Mouse (Mus musculus): ENCODE data around the gene Wdr74. TPM values are rescaled to one million over a fixed set of nuclear protein-coding genes. Genes with fewer than 3 reads are reported as not detected.

Gene Wdr74
- total and polyA plus RNA-seq, 3 experiments: 208 to 803 (median 208) TPM

GRCm38 (mm10) chr19:8758899-8759298 is 23.3 kb downstream of the Wdr74 start (continued):
- TF ChIP-seq CHD1 (IDR thresholded peaks at IDR 0.05; ENCODE audit: low read depth, low read length): no peak
- peak; percentile 91 for TF ChIP-seq SIN3A (IDR thresholded peaks at IDR 0.05; ENCODE audit: low read length)
- TF ChIP-seq POLR2A (IDR thresholded peaks at IDR 0.05; ENCODE audit: control insufficient read depth in 1 of 2, insufficient read depth in 1 of 2, low read depth in 1 of 2, low read length in 2 of 2, poor library complexity in 1 of 2): peak in 1 of 2 experiments; percentile 47; a peak in 1 of 4 replicates
- no peak for TF ChIP-seq UBTF (IDR thresholded peaks at IDR 0.05; ENCODE audit: borderline replicate concordance, insufficient read depth, low read depth, low read length)
- no peak for TF ChIP-seq MAX (IDR thresholded peaks at IDR 0.05; ENCODE audit: low read length)

- no peaks in the 10 kb centered on the region for H3K27me3 ChIP-seq (ENCODE audit: control insufficient read depth in 1 of 2, insufficient read depth in 2 of 2, low read length in 2 of 2)
- peaks cover 58% of the 10 kb centered on the region for H3K79me2 ChIP-seq (ENCODE audit: control insufficient read depth, insufficient read depth, low read length, poor library complexity)
- H3K27ac ChIP-seq (ENCODE audit: control insufficient read depth, low read depth, low read length): no peak overlapping the region
- peaks cover 7 to 13% of the 10 kb centered on the region in 2 experiments; a peak in 2 of 4 replicates for H3K4me1 ChIP-seq (ENCODE audit: control insufficient read depth in 1 of 2, insufficient read depth in 2 of 2, low read length in 2 of 2)
- H3K9ac ChIP-seq (ENCODE audit: control insufficient read depth, low read depth, low read length, poor library complexity, severe bottlenecking): no peak overlapping the region
- no peak overlapping the region for H3K4me3 ChIP-seq (ENCODE audit: control insufficient read depth in 1 of 2, insufficient read depth in 1 of 2, low read depth in 2 of 2, low read length in 2 of 2)
- TF ChIP-seq CTCF (IDR thresholded peaks at IDR 0.05 in 2 of 3, conservative IDR thresholded peaks at IDR 0.05 in 1 of 3; ENCODE audit: control insufficient read depth in 1 of 3, insufficient read depth in 1 of 3, low read depth in 2 of 3, low read length in 3 of 3, poor library complexity in 1 of 3, severe bottlenecking in 1 of 3) (peak; percentile 33 to 49 (median 38); a peak in 5 of 6 replicates), MAZ (IDR thresholded peaks at IDR 0.05; ENCODE audit: low read depth, low read length) (no peak)
- no peaks in the 10 kb centered on the region for H3K9me3 ChIP-seq (replicated peaks; ENCODE audit: insufficient read depth, low read length)
- peaks cover 19 to 31% of the 10 kb centered on the region in 2 experiments for H3K36me3 ChIP-seq (ENCODE audit: control insufficient read depth in 1 of 2, insufficient read depth in 2 of 2, low read length in 2 of 2)
- DNase-seq (ENCODE audit: low read depth, low spot score): no peak
Observed at GRCm38 (mm10) chr19:8760757-8761156, 25.1 kb downstream of the Wdr74 start.

DNA sequence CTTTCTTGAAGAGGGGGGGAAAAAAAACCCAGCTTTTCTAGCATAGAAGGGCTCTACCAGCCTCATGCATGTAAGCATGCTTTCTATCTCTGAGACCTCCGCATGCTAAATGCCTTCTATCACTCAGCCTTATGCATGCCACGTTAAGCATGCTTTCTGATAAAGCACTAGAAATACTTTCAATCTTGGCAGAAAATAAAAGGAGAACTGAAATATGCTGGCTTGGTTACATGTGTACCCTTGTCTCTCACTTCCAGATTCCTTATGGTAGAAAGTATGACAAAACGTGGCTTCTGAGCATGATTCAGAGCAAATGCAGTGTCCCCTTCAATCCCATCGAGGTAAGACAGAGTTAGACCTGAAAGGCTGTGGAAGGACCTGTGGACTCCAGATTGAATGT is 27.6 kb downstream of the Wdr74 start:
- Histone ChIP-seq H3K9me3 (replicated peaks; ENCODE audit: insufficient read depth, low read length) (no peaks in the 10 kb centered on the region), H3K4me1 (ENCODE audit: control insufficient read depth in 1 of 2, insufficient read depth in 2 of 2, low read length in 2 of 2) (peaks cover 3 to 11% of the 10 kb centered on the region in 2 experiments; a peak in 2 of 4 replicates), H3K9ac (ENCODE audit: control insufficient read depth, low read depth, low read length, poor library complexity, severe bottlenecking) (no peak overlapping the region), H3K4me3 (ENCODE audit: control insufficient read depth in 1 of 2, insufficient read depth in 1 of 2, low read depth in 2 of 2, low read length in 2 of 2) (no peak overlapping the region), H3K36me3 (ENCODE audit: control insufficient read depth in 1 of 2, insufficient read depth in 2 of 2, low read length in 2 of 2) (peaks cover 16 to 39% of the 10 kb centered on the region in 2 experiments), H3K79me2 (ENCODE audit: control insufficient read depth, insufficient read depth, low read length, poor library complexity) (peaks cover 40% of the 10 kb centered on the region), H3K27me3 (ENCODE audit: control insufficient read depth in 1 of 2, insufficient read depth in 2 of 2, low read length in 2 of 2) (no peaks in the 10 kb centered on the region), H3K27ac (ENCODE audit: control insufficient read depth, low read depth, low read length) (no peak overlapping the region)
- TF ChIP-seq USF2 (IDR thresholded peaks at IDR 0.05; ENCODE audit: borderline replicate concordance in 1 of 2, insufficient read depth in 1 of 2, low read depth in 1 of 2, low read length in 2 of 2): no peak
- no peak for TF ChIP-seq RCOR1 (IDR thresholded peaks at IDR 0.05; ENCODE audit: low read depth, low read length)
- no peak for TF ChIP-seq SIN3A (IDR thresholded peaks at IDR 0.05; ENCODE audit: low read length)
- TF ChIP-seq TCF12 (IDR thresholded peaks at IDR 0.05; ENCODE audit: low read depth, low read length): no peak
- DNase-seq (ENCODE audit: low read depth, low spot score): no peak

DNA sequence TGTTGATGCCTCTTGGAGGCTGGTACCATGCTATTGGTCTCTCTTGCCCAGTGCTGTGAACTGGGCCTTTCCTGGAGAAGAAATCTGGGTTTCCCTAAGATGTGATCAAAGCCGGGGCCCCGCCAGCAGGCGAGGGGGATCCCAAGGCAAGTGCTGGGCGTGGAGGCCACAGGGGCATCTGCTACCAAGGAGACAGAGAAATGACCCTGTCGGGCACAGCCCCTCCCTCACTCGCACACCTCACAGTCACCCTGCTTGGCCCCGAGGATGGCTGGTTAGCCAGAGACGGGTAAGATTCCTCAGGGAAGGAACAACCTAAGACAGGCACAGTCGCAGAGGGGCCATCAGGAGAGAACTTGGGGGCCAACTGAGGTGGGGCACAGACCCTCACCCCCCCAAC is 29.9 kb downstream of the Wdr74 start:
- Histone ChIP-seq H3K4me1 (ENCODE audit: control insufficient read depth in 1 of 2, insufficient read depth in 2 of 2, low read length in 2 of 2) (no peaks in the 10 kb centered on the region), H3K9me3 (replicated peaks; ENCODE audit: insufficient read depth, low read length) (no peaks in the 10 kb centered on the region), H3K27me3 (ENCODE audit: control insufficient read depth in 1 of 2, insufficient read depth in 2 of 2, low read length in 2 of 2) (no peaks in the 10 kb centered on the region), H3K36me3 (ENCODE audit: control insufficient read depth in 1 of 2, insufficient read depth in 2 of 2, low read length in 2 of 2) (peaks cover under 1 to 48% of the 10 kb centered on the region in 2 experiments), H3K4me3 (ENCODE audit: control insufficient read depth in 1 of 2, insufficient read depth in 1 of 2, low read depth in 2 of 2, low read length in 2 of 2) (no peak overlapping the region), H3K9ac (ENCODE audit: control insufficient read depth, low read depth, low read length, poor library complexity, severe bottlenecking) (no peak overlapping the region), H3K79me2 (ENCODE audit: control insufficient read depth, insufficient read depth, low read length, poor library complexity) (peaks cover 21% of the 10 kb centered on the region), H3K27ac (ENCODE audit: control insufficient read depth, low read depth, low read length) (no peak overlapping the region)
- no peak for DNase-seq (ENCODE audit: low read depth, low spot score)
- TF ChIP-seq TAL1 (IDR thresholded peaks at IDR 0.05; ENCODE audit: low read length) (no peak), MYB (IDR thresholded peaks at IDR 0.05; ENCODE audit: low read depth, low read length) (no peak), NRF1 (IDR thresholded peaks at IDR 0.05; ENCODE audit: insufficient read depth, low read depth, low read length, poor library complexity, severe bottlenecking) (no peak), SIN3A (IDR thresholded peaks at IDR 0.05; ENCODE audit: low read length) (no peak), MAFK (IDR thresholded peaks at IDR 0.05; ENCODE audit: borderline replicate concordance, low read depth, low read length) (no peak), KAT2A (conservative IDR thresholded peaks at IDR 0.05; ENCODE audit: low read depth, low read length) (no peak), MXI1 (IDR thresholded peaks at IDR 0.05; ENCODE audit: low read depth, low read length) (no peak), CTCF (IDR thresholded peaks at IDR 0.05 in 2 of 3, conservative IDR thresholded peaks at IDR 0.05 in 1 of 3; ENCODE audit: control insufficient read depth in 1 of 3, insufficient read depth in 1 of 3, low read depth in 2 of 3, low read length in 3 of 3, poor library complexity in 1 of 3, severe bottlenecking in 1 of 3) (no peak), ZC3H11A (IDR thresholded peaks at IDR 0.05; ENCODE audit: low read depth, low read length) (no peak), POLR2AphosphoS5 (IDR thresholded peaks at IDR 0.05; ENCODE audit: borderline replicate concordance, low read depth, low read length) (no peak), RCOR1 (IDR thresholded peaks at IDR 0.05; ENCODE audit: low read depth, low read length) (no peak), ZNF384 (IDR thresholded peaks at IDR 0.05; ENCODE audit: low read depth, low read length) (no peak), ELF1 (IDR thresholded peaks at IDR 0.05; ENCODE audit: low read depth, low read length) (no peak), TBP (IDR thresholded peaks at IDR 0.05; ENCODE audit: low read depth, low read length) (no peak), SMC3 (IDR thresholded peaks at IDR 0.05; ENCODE audit: low read depth, low read length) (no peak), HCFC1 (IDR thresholded peaks at IDR 0.05; ENCODE audit: low read depth, low read length) (no peak)
